Mouse (Mus musculus): ENCODE measurements at regions not wholly inside any gene's neighbourhood (a gene's known extent, or its start where the extent isn't known, plus 50 kb on each side); places are given as distances from the start of the nearest gene placed in this dataset.

DNA sequence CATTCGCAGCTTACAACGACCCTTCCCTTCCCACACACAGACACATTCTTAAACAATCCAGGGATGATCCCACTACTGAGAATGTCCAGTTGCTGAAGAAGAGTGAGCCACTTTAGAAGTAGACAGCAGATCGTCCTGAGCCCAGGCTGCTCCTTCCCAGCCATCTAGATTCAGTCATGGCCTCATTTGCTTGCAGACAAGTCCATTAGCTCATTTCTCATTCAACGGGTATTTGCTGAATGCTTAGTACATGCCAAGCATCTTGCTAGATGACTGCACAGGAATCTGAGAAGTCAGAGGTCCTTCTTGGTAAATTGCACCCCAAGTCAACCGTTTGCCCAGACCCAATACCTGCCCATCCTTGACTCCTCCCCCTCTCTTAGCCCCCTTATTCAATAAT lies 57.8 kb downstream of the Ier5 start:
- Histone ChIP-seq H3K9me3 (ENCODE audit: control insufficient read depth, insufficient read depth, low read depth, low read length) (no peaks in the 10 kb centered on the region), H3K9ac (ENCODE audit: insufficient read depth, low read depth, low read length, poor library complexity, severe bottlenecking) (no peak overlapping the region), H3K4me1 (ENCODE audit: control insufficient read depth in 2 of 2, insufficient read depth in 2 of 2, low read length in 2 of 2, poor library complexity in 1 of 2) (peaks cover 0 to 4% of the 10 kb centered on the region in 2 experiments; a peak in 1 of 4 replicates), H3K4me3 (ENCODE audit: insufficient read depth in 1 of 2, low read depth in 1 of 2, low read length in 2 of 2, poor library complexity in 1 of 2, severe bottlenecking in 1 of 2) (no peak overlapping the region), H3K27ac (ENCODE audit: insufficient read depth, low read depth, low read length, poor library complexity, severe bottlenecking) (no peak overlapping the region), H3K36me3 (ENCODE audit: control insufficient read depth, insufficient read depth, low read length, poor library complexity, severe bottlenecking) (no peaks in the 10 kb centered on the region)
- TF ChIP-seq ZNF384 (IDR thresholded peaks at IDR 0.05; ENCODE audit: low read depth, low read length) (no peak), CHD2 (IDR thresholded peaks at IDR 0.05; ENCODE audit: low read depth, low read length) (no peak), ZC3H11A (IDR thresholded peaks at IDR 0.05; ENCODE audit: borderline replicate concordance, low read depth, low read length) (no peak), HCFC1 (IDR thresholded peaks at IDR 0.05; ENCODE audit: borderline replicate concordance, insufficient read depth, low read length) (no peak), MAFK (IDR thresholded peaks at IDR 0.05; ENCODE audit: insufficient read depth, low read depth, low read length) (no peak)
- DNase-seq (ENCODE audit: low read depth, low spot score) = no peak
- in situ Hi-C loops (cut with MboI; ENCODE audit: low sequenced_read_pairs in 2 of 2, unreplicated experiment in 2 of 2) = loop anchor here in 1 of 2 experiments (25.0 kb wide), 1 partner anchor 471 kb away; no protein-coding TSS in a partner anchor

- Histone ChIP-seq H3K27ac (ENCODE audit: insufficient read depth, low read depth, low read length, poor library complexity, severe bottlenecking) (no peak overlapping the region), H3K36me3 (ENCODE audit: control insufficient read depth, insufficient read depth, low read length, poor library complexity, severe bottlenecking) (no peaks in the 10 kb centered on the region), H3K9me3 (ENCODE audit: control insufficient read depth, insufficient read depth, low read depth, low read length) (no peaks in the 10 kb centered on the region), H3K4me1 (ENCODE audit: control insufficient read depth in 2 of 2, insufficient read depth in 2 of 2, low read length in 2 of 2, poor library complexity in 1 of 2) (peaks cover 0 to 9% of the 10 kb centered on the region in 2 experiments; a peak in 1 of 4 replicates), H3K4me3 (ENCODE audit: insufficient read depth in 1 of 2, low read depth in 1 of 2, low read length in 2 of 2, poor library complexity in 1 of 2, severe bottlenecking in 1 of 2) (no peak overlapping the region), H3K9ac (ENCODE audit: insufficient read depth, low read depth, low read length, poor library complexity, severe bottlenecking) (no peak overlapping the region)
- TF ChIP-seq CHD2 (IDR thresholded peaks at IDR 0.05; ENCODE audit: low read depth, low read length) (no peak), ZNF384 (IDR thresholded peaks at IDR 0.05; ENCODE audit: low read depth, low read length) (no peak), ZC3H11A (IDR thresholded peaks at IDR 0.05; ENCODE audit: borderline replicate concordance, low read depth, low read length) (no peak), HCFC1 (IDR thresholded peaks at IDR 0.05; ENCODE audit: borderline replicate concordance, insufficient read depth, low read length) (no peak), MAFK (IDR thresholded peaks at IDR 0.05; ENCODE audit: insufficient read depth, low read depth, low read length) (no peak)
- in situ Hi-C loops (cut with MboI; ENCODE audit: low sequenced_read_pairs in 2 of 2, unreplicated experiment in 2 of 2) = loop anchor here in 1 of 2 experiments (25.0 kb wide), 1 partner anchor 471 kb away; no protein-coding TSS in a partner anchor
- DNase-seq (ENCODE audit: low read depth, low spot score) = no peak
Measured at GRCm38 (mm10) chr1:155040939-155041371, 58.5 kb downstream of the Ier5 start.

GRCm38 (mm10) chr1:155040086-155040726 lies 59.2 kb downstream of the Ier5 start:
- H3K36me3 ChIP-seq (ENCODE audit: control insufficient read depth, insufficient read depth, low read length, poor library complexity, severe bottlenecking) = no peaks in the 10 kb centered on the region
- no peak overlapping the region for H3K9ac ChIP-seq (ENCODE audit: insufficient read depth, low read depth, low read length, poor library complexity, severe bottlenecking)
- no peaks in the 10 kb centered on the region for H3K9me3 ChIP-seq (ENCODE audit: control insufficient read depth, insufficient read depth, low read depth, low read length)
- in situ Hi-C loops (cut with MboI; ENCODE audit: low sequenced_read_pairs in 2 of 2, unreplicated experiment in 2 of 2) = loop anchor here in 1 of 2 experiments (25.0 kb wide), 1 partner anchor 472 kb away; no protein-coding TSS in a partner anchor
- H3K4me3 ChIP-seq (ENCODE audit: insufficient read depth in 1 of 2, low read depth in 1 of 2, low read length in 2 of 2, poor library complexity in 1 of 2, severe bottlenecking in 1 of 2) = no peak overlapping the region
- no peak for TF ChIP-seq ZNF384 (IDR thresholded peaks at IDR 0.05; ENCODE audit: low read depth, low read length)
- DNase-seq (ENCODE audit: low read depth, low spot score) = no peak
- H3K4me1 ChIP-seq (ENCODE audit: control insufficient read depth in 2 of 2, insufficient read depth in 2 of 2, low read length in 2 of 2, poor library complexity in 1 of 2) = peaks cover 2 to 9% of the 10 kb centered on the region in 2 experiments; a peak in 1 of 4 replicates
- H3K27ac ChIP-seq (ENCODE audit: insufficient read depth, low read depth, low read length, poor library complexity, severe bottlenecking) = no peak overlapping the region

DNA sequence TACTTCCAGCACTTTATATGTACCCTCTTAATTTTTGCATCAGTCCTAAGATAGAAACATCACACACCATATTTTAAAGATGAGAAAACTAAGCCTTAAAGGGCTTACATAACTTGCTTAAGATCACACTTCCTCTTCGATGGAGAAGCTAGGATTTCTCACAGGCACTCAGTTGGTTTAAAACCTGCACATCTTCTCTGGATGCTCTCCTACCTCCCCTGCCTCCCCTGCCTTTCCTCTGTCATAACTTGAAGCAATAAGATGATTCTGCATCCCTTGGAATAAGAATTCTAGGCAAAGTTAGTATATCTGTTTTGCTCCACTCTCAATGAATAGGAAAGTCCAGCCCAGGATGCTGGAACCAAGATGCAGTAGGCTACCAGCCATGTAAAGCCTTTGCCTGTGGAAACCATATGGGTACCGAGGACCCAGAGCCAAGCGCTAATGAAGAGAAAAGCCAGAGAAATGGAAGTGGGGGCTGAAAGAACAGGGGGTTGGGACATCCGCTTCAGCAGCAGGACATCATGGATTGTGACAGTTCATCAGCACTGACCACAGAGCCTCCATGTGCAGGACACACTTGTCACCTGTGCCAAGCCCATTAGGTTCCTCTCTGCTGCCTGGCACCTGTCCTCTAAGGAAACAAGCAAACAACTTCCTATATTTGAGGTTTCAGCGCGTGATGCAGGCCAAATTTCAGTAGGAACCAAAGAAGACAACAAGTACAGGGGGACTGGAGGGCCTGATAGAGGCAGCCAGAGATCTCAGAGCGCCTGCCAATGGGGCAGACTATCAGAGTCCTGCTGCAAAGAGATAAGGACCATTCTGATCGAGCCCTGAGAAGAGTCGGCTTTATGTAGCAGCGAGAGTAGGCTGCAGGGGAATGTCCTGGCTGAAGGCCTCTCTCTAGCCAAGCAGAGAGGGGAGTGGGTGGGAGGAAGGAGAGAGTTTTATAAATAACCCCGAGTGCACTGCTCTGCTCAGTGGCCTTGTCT lies 60.5 kb downstream of the Ier5 start:
- in situ Hi-C loops (cut with MboI; ENCODE audit: low sequenced_read_pairs in 2 of 2, unreplicated experiment in 2 of 2) = loop anchor here in 1 of 2 experiments (25.0 kb wide), 1 partner anchor 473 kb away; no protein-coding TSS in a partner anchor
- no peaks in the 10 kb centered on the region for H3K36me3 ChIP-seq (ENCODE audit: control insufficient read depth, insufficient read depth, low read length, poor library complexity, severe bottlenecking)
- H3K9ac ChIP-seq (ENCODE audit: insufficient read depth, low read depth, low read length, poor library complexity, severe bottlenecking) = no peak overlapping the region
- H3K4me1 ChIP-seq (ENCODE audit: control insufficient read depth in 2 of 2, insufficient read depth in 2 of 2, low read length in 2 of 2, poor library complexity in 1 of 2) = peaks cover 2 to 9% of the 10 kb centered on the region in 2 experiments; a peak in 1 of 4 replicates
- no peaks in the 10 kb centered on the region for H3K9me3 ChIP-seq (ENCODE audit: control insufficient read depth, insufficient read depth, low read depth, low read length)
- no peak for TF ChIP-seq CHD2 (IDR thresholded peaks at IDR 0.05; ENCODE audit: low read depth, low read length)
- no peak for TF ChIP-seq HCFC1 (IDR thresholded peaks at IDR 0.05; ENCODE audit: borderline replicate concordance, insufficient read depth, low read length)
- TF ChIP-seq ZC3H11A (IDR thresholded peaks at IDR 0.05; ENCODE audit: borderline replicate concordance, low read depth, low read length) = no peak
- TF ChIP-seq ZNF384 (IDR thresholded peaks at IDR 0.05; ENCODE audit: low read depth, low read length) = no peak
- TF ChIP-seq MAFK (IDR thresholded peaks at IDR 0.05; ENCODE audit: insufficient read depth, low read depth, low read length) = no peak
- no peak overlapping the region for H3K27ac ChIP-seq (ENCODE audit: insufficient read depth, low read depth, low read length, poor library complexity, severe bottlenecking)
- DNase-seq (ENCODE audit: low read depth, low spot score) = no peak
- no peak overlapping the region for H3K4me3 ChIP-seq (ENCODE audit: insufficient read depth in 1 of 2, low read depth in 1 of 2, low read length in 2 of 2, poor library complexity in 1 of 2, severe bottlenecking in 1 of 2)
